Comparison of ENCODE assay signal across 28 mouse cellular contexts in genomic region chr13:93162456-93162855, GRCm38 (mm10). TPM values are rescaled to one million over a fixed set of nuclear protein-coding genes. Genes with fewer than 3 reads are reported as not detected.
A peak's percentile ranks its signal among the peaks of the same experiment; 100 is the strongest.
DNase-seq lines count a peak whose midpoint lies in the region; ATAC-seq and TF ChIP-seq lines count a peak whose summit lies in the region.
"Had no signal": no experiment of that assay in that cellular context is flagged by ENCODE, and none has a peak within 500 bp of the region (broad histone marks: within the 10 kb centered on the region; RNA-seq: fewer than 3 reads in every experiment).

No protein-coding gene starts in this region.

- H3K27me3 ChIP-seq in heart, embryonic 12.5 days (replicated peaks): no peaks in the 10 kb centered on the region
- no peaks in the 10 kb centered on the region for H3K27me3 ChIP-seq in hindbrain, embryonic 10.5 days (ENCODE audit: insufficient read depth, poor library complexity, severe bottlenecking)
- H3K27me3 ChIP-seq: embryonic facial prominence, embryonic 12.5 days; forebrain, embryonic 15.5 days; intestine, embryonic 15.5 days; kidney, embryonic 15.5 days; limb, embryonic 13.5 days; liver, embryonic 12.5 days had no signal

- no peak overlapping the region for H3K4me2 ChIP-seq in heart, embryonic 12.5 days
- H3K4me2 ChIP-seq: embryonic facial prominence, embryonic 12.5 days; forebrain, embryonic 15.5 days; intestine, embryonic 15.5 days; kidney, embryonic 15.5 days; limb, embryonic 13.5 days; liver, embryonic 12.5 days had no signal

- H3K9ac ChIP-seq in heart, embryonic 12.5 days: no peak overlapping the region
- H3K9ac ChIP-seq: embryonic facial prominence, embryonic 12.5 days; forebrain, embryonic 15.5 days; intestine, embryonic 15.5 days; kidney, embryonic 15.5 days; limb, embryonic 13.5 days; liver, embryonic 12.5 days had no signal

- DNase-seq in heart, postnatal 10 days: peak; percentile 35 to 36
- DNase-seq in 416B (ENCODE audit: low read depth): peak; percentile 33
- DNase-seq in adipocyte (ENCODE audit: low spot score): peak; percentile 52
- no peak for DNase-seq in hindbrain, embryonic 10.5 days (ENCODE audit: low spot score)
- DNase-seq: cerebellum, adult 2 months; cerebellum, postnatal 25 days; gastrocnemius, postnatal 10 days; layer of hippocampus, postnatal 36 days; lung, adult 18-20 months; lung, postnatal 10 days; right cerebral cortex, adult 18-20 months; right cerebral cortex, postnatal 4 days; thymus, postnatal 14 days had no signal

- no peak overlapping the region for H3K27ac ChIP-seq in heart, embryonic 12.5 days (ENCODE audit: poor library complexity, severe bottlenecking)
- peak overlapping the region; percentile 34; the same call in 1 of the 2 replicates for H3K27ac ChIP-seq in embryonic fibroblast, embryonic 13.5 days (ENCODE audit: insufficient read depth, low read length)
- H3K27ac ChIP-seq in hindbrain, embryonic 10.5 days: no peak overlapping the region
- H3K27ac ChIP-seq: embryonic facial prominence, embryonic 12.5 days; forebrain, embryonic 15.5 days; intestine, embryonic 15.5 days; kidney, embryonic 15.5 days; layer of hippocampus, adult 2 months; limb, embryonic 13.5 days; liver, embryonic 12.5 days; midbrain, embryonic 10.5 days had no signal

- peaks cover 39% of the 10 kb centered on the region for H3K36me3 ChIP-seq in heart, embryonic 12.5 days
- H3K36me3 ChIP-seq in hindbrain, embryonic 10.5 days: peaks cover 71% of the 10 kb centered on the region

- TF ChIP-seq POLR2A in embryonic fibroblast, embryonic 13.5 days (IDR thresholded peaks at IDR 0.05; ENCODE audit: low read depth, low read length): no peak

- H3K4me1 ChIP-seq in heart, embryonic 12.5 days (replicated peaks): no peaks in the 10 kb centered on the region
- H3K4me1 ChIP-seq in embryonic fibroblast, embryonic 13.5 days (ENCODE audit: control insufficient read depth, insufficient read depth, low read length): peaks cover 7% of the 10 kb centered on the region; the same call in 1 of the 2 replicates
- no peaks in the 10 kb centered on the region for H3K4me1 ChIP-seq in hindbrain, embryonic 10.5 days (replicated peaks)
- H3K4me1 ChIP-seq: embryonic facial prominence, embryonic 12.5 days; forebrain, embryonic 15.5 days; intestine, embryonic 15.5 days; kidney, embryonic 15.5 days; limb, embryonic 13.5 days; liver, embryonic 12.5 days; midbrain, embryonic 10.5 days had no signal

- H3K4me3 ChIP-seq in heart, embryonic 12.5 days: no peak overlapping the region
- no peak overlapping the region for H3K4me3 ChIP-seq in embryonic fibroblast, embryonic 13.5 days (ENCODE audit: insufficient read depth, low read length)
- no peak overlapping the region for H3K4me3 ChIP-seq in hindbrain, embryonic 10.5 days
- H3K4me3 ChIP-seq: embryonic facial prominence, embryonic 12.5 days; erythroblast, embryonic 14.5 days; forebrain, embryonic 15.5 days; intestine, embryonic 15.5 days; kidney, embryonic 15.5 days; layer of hippocampus, adult 2 months; limb, embryonic 13.5 days; liver, embryonic 12.5 days; midbrain, embryonic 10.5 days; myocyte had no signal

- intact Hi-C loops in heart, postnatal 10 days (cut with DNase I): no loop called here

- H3K9me3 ChIP-seq in heart, embryonic 12.5 days (replicated peaks): no peaks in the 10 kb centered on the region
- H3K9me3 ChIP-seq in hindbrain, embryonic 10.5 days: 0 out of 2 replicates have a peak, but pooled peaks cover 3% of the 10 kb centered on the region
- H3K9me3 ChIP-seq: embryonic facial prominence, embryonic 12.5 days; forebrain, embryonic 15.5 days; intestine, embryonic 15.5 days; kidney, embryonic 15.5 days; limb, embryonic 13.5 days; liver, embryonic 12.5 days; midbrain, embryonic 10.5 days had no signal

- TF ChIP-seq CTCF in embryonic fibroblast, embryonic 13.5 days (IDR thresholded peaks at IDR 0.05; ENCODE audit: borderline replicate concordance, insufficient read depth, low read length): no peak

- ATAC-seq in heart, embryonic 12.5 days (ENCODE audit: insufficient number of reproducible peaks, low FRiP score): no peak
- no peak for ATAC-seq in cerebellum, adult (ENCODE audit: insufficient number of reproducible peaks, low FRiP score, low TSS enrichment)
- ATAC-seq: forebrain, embryonic 15.5 days; hindbrain, embryonic 16.5 days; intestine, embryonic 15.5 days; liver, embryonic 12.5 days; midbrain, embryonic 16.5 days had no signal

RNA-seq across cellular contexts. Expression of gene Cmya5, which starts 17.9 kb away (rescaled TPM):
- total RNA-seq in heart, postnatal 10 days (2021): 100 to 1,000 TPM; 118 to 123 TPM
- polyA plus RNA-seq in heart, embryonic 12.5 days (2016; fragmentation: Nextera tagmentation; extraction: Ambion mirVana): 3.9 and 5.0 TPM in 2 replicates
- 0.63 and 1.4 TPM in 2 replicates for polyA plus RNA-seq in embryonic fibroblast, embryonic 13.5 days (2011; ENCODE audit: insufficient read length, low read depth, missing spikeins)
- polyA plus RNA-seq in hindbrain, embryonic 10.5 days (2016; fragmentation: Nextera tagmentation; extraction: Ambion mirVana): 0.01 and 0.02 TPM in 2 replicates
- polyA plus RNA-seq: erythroblast, embryonic 14.5 days; liver, embryonic 12.5 days had no signal

RNA-seq across cellular contexts. Expression of gene Tent2, which starts 29.7 kb away (rescaled TPM):
- 10 to 100 TPM; 24.0 to 25.8 TPM for total RNA-seq in heart, postnatal 10 days (2021)
- polyA plus RNA-seq in heart, embryonic 12.5 days (2016; fragmentation: Nextera tagmentation; extraction: Ambion mirVana): 50.8 and 51.1 TPM in 2 replicates
- polyA plus RNA-seq in embryonic fibroblast, embryonic 13.5 days (2011; ENCODE audit: insufficient read length, low read depth, missing spikeins): 81.9 and 110 TPM in 2 replicates
- polyA plus RNA-seq in hindbrain, embryonic 10.5 days (2016; fragmentation: Nextera tagmentation; extraction: Ambion mirVana): 55.5 and 60.5 TPM in 2 replicates
